Mouse (Mus musculus) liver, embryonic 12.5 days (tissue): Measurements from ENCODE around the gene Mrps34. TPM values are rescaled to one million over a fixed set of nuclear protein-coding genes. Genes with fewer than 3 reads are reported as not detected.

Experiments
- ATAC-seq: fragments of 200-750 bp; cut with Nextera tagmentation; 2 replicates; pipeline ENCODE4 v1.8.0; 2017; ENCODE audit warnings: moderate number of reproducible peaks, mild to moderate bottlenecking, moderate library complexity
- H3K27ac ChIP-seq: fragments of 300-500 bp; sonication (generic); 2 replicates; pipeline ENCODE4 v1.5.1; 2016; ENCODE audit warnings: mild to moderate bottlenecking
- H3K27me3 ChIP-seq: fragments of 300-500 bp; sonication (generic); replicated peaks from 2 replicates; pipeline ENCODE4 v1.6.1; 2016; ENCODE audit warnings: mild to moderate bottlenecking, moderate library complexity
- H3K36me3 ChIP-seq: fragments of 300-500 bp; sonication (generic); 2 replicates; pipeline ENCODE4 v1.6.1; 2016; ENCODE audit warnings: mild to moderate bottlenecking, moderate library complexity
- H3K4me1 ChIP-seq: fragments of 300-500 bp; sonication (generic); 2 replicates; pipeline ENCODE4 v1.6.1; 2016
- H3K4me2 ChIP-seq: fragments of 300-500 bp; sonication (generic); 2 replicates; pipeline ENCODE4 v1.6.1; 2016; ENCODE audit warnings: mild to moderate bottlenecking, moderate library complexity
- H3K4me3 ChIP-seq: fragments of 300-500 bp; sonication (generic); 2 replicates; pipeline ENCODE4 v1.5.1; 2016; ENCODE audit warnings: mild to moderate bottlenecking, moderate library complexity
- H3K9ac ChIP-seq: fragments of 300-500 bp; sonication (generic); 2 replicates; pipeline ENCODE4 v1.6.1; 2016; ENCODE audit warnings: mild to moderate bottlenecking, moderate library complexity
- H3K9me3 ChIP-seq: fragments of 300-500 bp; sonication (generic); replicated peaks from 2 replicates; pipeline ENCODE4 v1.6.1; 2016; ENCODE audit warnings: mild to moderate bottlenecking, moderate library complexity
- WGBS: fragments of 180-500 bp; shearing (Covaris S2); methylation state at CpG from one replicate; pipeline ENCODE4 v1.1.7; 2016; ENCODE audit not compliant: insufficient replicate concordance; 5-methylcytosine and 5-hydroxymethylcytosine counted together
- polyA plus RNA-seq: library from polyadenylated mRNA; unstranded; fragments of >200 nt; fragmentation: Nextera tagmentation; extraction: Ambion mirVana; gene quantifications from 2 replicates; pipeline ENCODE4 v1.2.1, GENCODE M21; 2016

Mrps34 gene
- polyA plus RNA-seq, 1 experiment from 2014 or later = 106 TPM

GRCm38 (mm10) chr17:24894061-24894994 is 588 bp upstream of the Mrps34 start:
- H3K27ac ChIP-seq = peak overlapping the region; percentile 89
- WGBS = 8% methylated on average over 31 of the region's 31 CpGs
- H3K27me3 ChIP-seq = no peaks in the 10 kb centered on the region
- H3K4me3 ChIP-seq = peak overlapping the region; percentile 92
- H3K36me3 ChIP-seq = peaks cover 71% of the 10 kb centered on the region
- peak overlapping the region; percentile 97 for H3K4me2 ChIP-seq
- ATAC-seq = peak; percentile 17; the same call in 1 of the 2 replicates
- no peaks in the 10 kb centered on the region for H3K9me3 ChIP-seq
- H3K4me1 ChIP-seq = peaks cover 53% of the 10 kb centered on the region
- H3K9ac ChIP-seq = peak overlapping the region; percentile 88

DNA sequence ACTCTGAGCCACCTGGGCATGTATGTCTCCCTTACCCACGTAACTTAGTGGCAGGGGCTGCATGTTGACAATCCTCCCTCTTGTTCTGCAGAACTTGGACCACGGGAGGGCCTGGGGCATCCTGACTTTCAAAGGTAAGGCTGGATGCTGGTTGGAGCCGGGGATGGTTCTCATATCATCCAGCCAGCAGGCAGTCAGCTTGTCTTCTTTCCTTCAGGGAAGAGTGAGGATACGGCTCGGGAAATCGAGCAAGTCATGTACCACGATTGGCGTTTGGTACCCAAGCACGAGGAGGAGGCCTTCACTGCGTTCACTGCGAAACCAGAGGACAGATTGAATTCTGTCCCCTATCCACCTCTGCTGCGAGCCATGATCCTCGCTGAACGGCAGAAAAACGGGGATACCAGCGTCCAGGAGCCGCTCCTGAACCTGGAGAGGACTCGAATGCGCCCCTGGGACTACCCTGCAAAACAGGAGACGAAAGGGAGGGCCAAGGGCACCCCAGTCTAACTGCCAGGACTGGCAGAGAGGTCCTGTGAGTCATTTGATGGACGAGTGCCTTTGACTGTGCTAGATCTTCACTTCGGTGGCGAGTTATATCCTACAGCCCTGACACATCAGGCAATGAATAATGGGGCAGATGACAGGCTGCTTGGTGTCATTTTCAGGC is 790 bp downstream of the Mrps34 start:
- Histone ChIP-seq H3K4me3 (peak overlapping the region; percentile 92), H3K36me3 (peaks cover 71% of the 10 kb centered on the region), H3K27ac (peak overlapping the region; percentile 89), H3K9me3 (no peaks in the 10 kb centered on the region), H3K4me1 (peaks cover 49% of the 10 kb centered on the region), H3K9ac (peak overlapping the region; percentile 88), H3K27me3 (no peaks in the 10 kb centered on the region), H3K4me2 (peak overlapping the region; percentile 97)
- ATAC-seq = peak; percentile 13
- 8% methylated on average over 23 of the region's 23 CpGs for WGBS

DNA sequence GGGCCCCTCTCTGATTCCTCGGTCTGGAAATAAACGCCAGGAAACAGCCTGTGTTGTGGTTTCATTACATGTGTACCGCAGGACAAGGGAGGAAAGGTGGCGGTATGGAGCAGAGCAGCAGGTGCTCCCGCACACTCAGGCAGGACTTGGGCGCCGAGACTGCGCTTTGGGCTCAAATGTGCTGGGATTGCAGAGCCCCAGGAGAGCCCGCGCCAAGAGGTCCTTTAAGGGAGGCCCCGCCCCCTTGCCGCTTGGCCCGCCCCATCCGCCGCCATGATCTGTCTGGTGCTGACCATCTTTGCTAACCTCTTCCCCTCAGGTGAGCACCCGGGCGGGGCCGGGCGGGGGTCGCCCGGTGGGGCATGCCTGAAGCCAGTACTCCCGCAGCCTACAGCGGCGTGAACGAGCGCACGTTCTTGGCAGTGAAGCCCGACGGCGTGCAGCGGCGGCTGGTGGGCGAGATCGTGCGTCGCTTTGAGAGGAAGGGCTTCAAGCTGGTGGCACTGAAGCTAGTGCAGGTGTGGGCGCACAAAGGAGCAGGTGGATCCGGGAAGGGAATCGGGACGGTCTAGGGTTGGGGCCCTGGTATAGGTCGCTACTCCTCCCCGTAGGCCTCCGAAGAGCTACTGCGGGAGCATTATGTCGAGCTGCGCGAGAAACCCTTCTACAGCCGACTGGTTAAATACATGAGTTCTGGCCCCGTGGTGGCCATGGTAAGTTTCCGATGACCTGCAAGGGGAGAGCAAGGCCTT is 1.5 kb downstream of the Mrps34 start, which contains the start of gene Nme3:
Nme3 (plus strand) TSS at position 260 of the 752 bp plus-strand sequence.
- 2% methylated on average over 50 of the region's 50 CpGs for WGBS
- H3K4me2 ChIP-seq = peak within 1 kb of the TSS; percentile 97
- peaks cover 71% of the 10 kb centered on the region for H3K36me3 ChIP-seq
- H3K4me1 ChIP-seq = peaks cover 50% of the 10 kb centered on the region
- H3K9me3 ChIP-seq = no peaks in the 10 kb centered on the region
- peak within 1 kb of the TSS; percentile 89 for H3K27ac ChIP-seq
- peak; percentile 80 for ATAC-seq
- peak within 1 kb of the TSS; percentile 92 for H3K4me3 ChIP-seq
- peak within 1 kb of the TSS; percentile 88 for H3K9ac ChIP-seq
- H3K27me3 ChIP-seq = no peaks in the 10 kb centered on the region

DNA sequence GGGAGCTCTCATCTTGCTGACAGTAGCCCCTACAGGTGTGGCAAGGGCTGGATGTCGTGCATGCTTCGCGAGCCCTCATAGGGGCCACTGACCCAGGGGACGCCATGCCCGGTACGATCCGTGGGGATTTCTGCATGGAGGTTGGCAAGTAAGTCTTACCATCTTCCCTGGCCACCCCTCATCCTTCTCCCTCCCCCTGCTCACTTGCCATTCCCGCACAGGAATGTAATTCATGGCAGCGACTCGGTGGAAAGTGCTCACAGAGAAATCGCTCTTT is 2.0 kb downstream of the Mrps34 start:
- H3K36me3 ChIP-seq = peaks cover 71% of the 10 kb centered on the region
- ATAC-seq = no peak
- H3K4me2 ChIP-seq = peak overlapping the region; percentile 97
- peak overlapping the region; percentile 89 for H3K27ac ChIP-seq
- H3K4me1 ChIP-seq = peaks cover 55% of the 10 kb centered on the region
- H3K27me3 ChIP-seq = no peaks in the 10 kb centered on the region
- H3K9me3 ChIP-seq = no peaks in the 10 kb centered on the region
- WGBS = 51% methylated on average over 11 of the region's 11 CpGs
- peak overlapping the region; percentile 88 for H3K9ac ChIP-seq
- peak overlapping the region; percentile 92 for H3K4me3 ChIP-seq

- 78% methylated on average over 4 of the region's 4 CpGs for WGBS
- peaks cover 71% of the 10 kb centered on the region for H3K36me3 ChIP-seq
- peaks cover 62% of the 10 kb centered on the region for H3K4me1 ChIP-seq
- no peak for ATAC-seq
- peak overlapping the region; percentile 92 for H3K4me3 ChIP-seq
- H3K27ac ChIP-seq = peak overlapping the region; percentile 89
- H3K9me3 ChIP-seq = no peaks in the 10 kb centered on the region
- no peaks in the 10 kb centered on the region for H3K27me3 ChIP-seq
- H3K9ac ChIP-seq = peak overlapping the region; percentile 88
- peak overlapping the region; percentile 97 for H3K4me2 ChIP-seq
Observed at GRCm38 (mm10) chr17:24897600-24897999, 2.7 kb downstream of the Mrps34 start.

- H3K27ac ChIP-seq = peak overlapping the region; percentile 89
- peaks cover 71% of the 10 kb centered on the region for H3K36me3 ChIP-seq
- peak overlapping the region; percentile 97 for H3K4me2 ChIP-seq
- WGBS = 73% methylated on average over 4 of the region's 4 CpGs
- H3K4me3 ChIP-seq = peak overlapping the region; percentile 92; the same call in 1 of the 2 replicates
- peaks cover 65% of the 10 kb centered on the region for H3K4me1 ChIP-seq
- H3K27me3 ChIP-seq = no peaks in the 10 kb centered on the region
- H3K9me3 ChIP-seq = no peaks in the 10 kb centered on the region
- ATAC-seq = no peak
- peak overlapping the region; percentile 88 for H3K9ac ChIP-seq
Observed at GRCm38 (mm10) chr17:24898041-24898854, 3.3 kb downstream of the Mrps34 start.

DNA sequence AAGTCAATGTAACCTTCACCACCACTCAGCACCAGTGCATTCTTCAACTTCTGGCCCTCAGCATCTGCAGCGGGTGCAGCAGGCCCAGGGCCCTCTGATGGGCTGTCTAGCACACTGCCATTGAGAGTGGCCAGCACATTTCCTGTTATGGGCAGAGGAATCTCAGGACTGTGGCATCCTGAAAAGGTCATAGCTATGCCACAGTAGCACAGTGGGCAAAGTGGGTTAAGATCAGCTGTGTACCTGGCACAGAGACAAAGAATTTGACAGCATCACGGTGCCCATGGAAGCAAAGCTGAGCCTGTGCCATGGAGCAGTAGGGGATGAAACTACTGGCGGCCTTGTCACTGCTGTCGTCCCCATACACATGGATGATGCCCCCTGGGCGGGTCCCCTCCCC is 4.2 kb downstream of the Mrps34 start:
- ATAC-seq = no peak

GRCm38 (mm10) chr17:24900014-24900413 is 5.1 kb downstream of the Mrps34 start:
- peaks cover 64% of the 10 kb centered on the region for H3K4me1 ChIP-seq
- no peak overlapping the region for H3K4me2 ChIP-seq
- no peaks in the 10 kb centered on the region for H3K27me3 ChIP-seq
- H3K36me3 ChIP-seq = peaks cover 82% of the 10 kb centered on the region
- no peak overlapping the region for H3K27ac ChIP-seq
- 89% methylated on average over 6 of the region's 6 CpGs for WGBS
- H3K4me3 ChIP-seq = no peak overlapping the region
- ATAC-seq = no peak
- H3K9ac ChIP-seq = no peak overlapping the region
- H3K9me3 ChIP-seq = no peaks in the 10 kb centered on the region

More for the DNA sequence above, 4.2 kb downstream of the Mrps34 start:
- WGBS = 85% methylated on average over 5 of the region's 5 CpGs
- H3K9ac ChIP-seq = no peak overlapping the region
- no peaks in the 10 kb centered on the region for H3K27me3 ChIP-seq
- no peak overlapping the region for H3K4me2 ChIP-seq
- no peaks in the 10 kb centered on the region for H3K9me3 ChIP-seq
- peaks cover 65% of the 10 kb centered on the region for H3K4me1 ChIP-seq
- peaks cover 73% of the 10 kb centered on the region for H3K36me3 ChIP-seq
- no peak overlapping the region for H3K4me3 ChIP-seq
- H3K27ac ChIP-seq = peak overlapping the region; percentile 89

- WGBS = 75% methylated on average over 5 of the region's 5 CpGs
- H3K4me3 ChIP-seq = 0 out of 2 replicates have a peak overlapping the region, but pooled peaks have one; percentile 3
Observed at GRCm38 (mm10) chr17:24902124-24902523, 7.2 kb downstream of the Mrps34 start.

GRCm38 (mm10) chr17:24902671-24903474 is 8.0 kb downstream of the Mrps34 start:
- Histone ChIP-seq H3K36me3 (peaks cover 100% of the 10 kb centered on the region), H3K4me3 (peak overlapping the region; percentile 37), H3K4me2 (peak overlapping the region; percentile 66), H3K4me1 (peaks cover 43% of the 10 kb centered on the region), H3K9ac (peak overlapping the region; percentile 64), H3K9me3 (no peaks in the 10 kb centered on the region), H3K27me3 (no peaks in the 10 kb centered on the region), H3K27ac (peak overlapping the region; percentile 98)
- 36% methylated on average over 9 of the region's 9 CpGs for WGBS
- ATAC-seq = peak; percentile 98

More at GRCm38 (mm10) chr17:24902124-24902523, 7.2 kb downstream of the Mrps34 start:
- peak overlapping the region; percentile 98 for H3K27ac ChIP-seq
- H3K4me2 ChIP-seq = peak overlapping the region; percentile 66
- H3K36me3 ChIP-seq = peaks cover 100% of the 10 kb centered on the region
- H3K9ac ChIP-seq = peak overlapping the region; percentile 36; the same call in 1 of the 2 replicates
- H3K27me3 ChIP-seq = no peaks in the 10 kb centered on the region
- no peaks in the 10 kb centered on the region for H3K9me3 ChIP-seq
- H3K4me1 ChIP-seq = peaks cover 50% of the 10 kb centered on the region
- no peak for ATAC-seq
